Mouse (Mus musculus): ENCODE data around the gene H2-DMb1.
"Not testable (repeated sequence)": the region's sequence is repeated elsewhere in the genome, so short reads cannot be mapped to it uniquely, and the experiment has no call there.

The H2-DMb1 gene

DNA sequence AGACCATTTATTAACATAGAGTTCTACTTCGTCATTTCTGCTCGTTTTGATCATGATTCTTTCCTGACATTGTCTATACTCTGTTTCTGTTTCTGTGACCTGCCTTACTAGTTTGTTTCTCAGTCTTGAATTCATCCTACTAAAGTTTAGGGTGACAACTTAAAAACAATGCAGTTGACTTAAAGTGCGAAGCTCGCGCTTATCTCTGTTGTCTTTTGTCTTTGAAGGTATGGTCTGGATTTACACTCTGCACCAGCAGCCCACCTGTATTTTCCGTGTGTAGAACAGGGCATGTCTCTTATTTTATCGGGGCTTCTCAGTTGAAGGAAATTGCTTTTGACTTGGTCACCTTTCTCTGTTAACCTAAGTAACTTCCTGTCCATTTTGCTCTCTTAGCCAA is 29.8 kb upstream of the H2-DMb1 start:
- no peak for DNase-seq (ENCODE audit: low spot score)

DNA sequence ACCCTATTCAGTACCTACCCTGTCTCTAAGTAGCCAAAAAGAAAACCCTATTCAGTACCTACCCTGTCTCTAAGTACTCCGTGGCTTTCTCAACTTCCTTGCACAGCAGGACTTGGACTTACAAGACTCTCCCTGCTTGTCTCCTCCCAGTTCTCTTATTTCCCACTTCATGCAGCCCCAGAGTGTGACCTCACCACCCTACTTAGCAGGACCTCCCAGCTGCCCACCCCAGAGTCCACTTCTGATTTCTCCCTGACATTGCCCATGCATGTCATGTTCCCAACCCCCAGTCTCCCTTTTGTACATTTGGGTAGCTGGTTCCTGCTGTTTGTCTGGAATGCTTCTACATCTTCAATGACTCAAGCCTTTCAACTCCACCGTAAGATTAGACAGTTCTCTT is 29.4 kb upstream of the H2-DMb1 start:
- DNase-seq (ENCODE audit: low spot score), result peak; percentile 53

DNA sequence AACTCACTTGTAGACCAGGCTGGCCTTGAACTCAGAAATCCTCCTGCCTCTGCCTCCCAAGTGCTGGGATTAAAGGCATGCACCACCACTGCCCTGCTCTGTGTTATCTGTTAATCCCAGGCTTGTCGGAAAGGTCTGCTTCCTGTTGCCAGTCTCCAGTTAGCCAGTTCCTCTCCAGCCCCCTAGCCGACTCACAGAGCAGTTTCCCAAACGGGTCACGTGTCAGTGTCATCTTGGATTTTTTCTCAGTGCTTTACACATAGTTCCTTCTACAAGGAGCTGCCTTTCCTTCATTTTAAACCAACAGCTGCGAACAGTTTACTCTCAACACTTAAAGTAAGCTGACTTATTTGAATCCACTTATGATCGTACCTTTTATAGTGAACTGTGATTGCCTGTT is 28.2 kb upstream of the H2-DMb1 start:
- DNase-seq (ENCODE audit: low spot score), result no peak

DNA sequence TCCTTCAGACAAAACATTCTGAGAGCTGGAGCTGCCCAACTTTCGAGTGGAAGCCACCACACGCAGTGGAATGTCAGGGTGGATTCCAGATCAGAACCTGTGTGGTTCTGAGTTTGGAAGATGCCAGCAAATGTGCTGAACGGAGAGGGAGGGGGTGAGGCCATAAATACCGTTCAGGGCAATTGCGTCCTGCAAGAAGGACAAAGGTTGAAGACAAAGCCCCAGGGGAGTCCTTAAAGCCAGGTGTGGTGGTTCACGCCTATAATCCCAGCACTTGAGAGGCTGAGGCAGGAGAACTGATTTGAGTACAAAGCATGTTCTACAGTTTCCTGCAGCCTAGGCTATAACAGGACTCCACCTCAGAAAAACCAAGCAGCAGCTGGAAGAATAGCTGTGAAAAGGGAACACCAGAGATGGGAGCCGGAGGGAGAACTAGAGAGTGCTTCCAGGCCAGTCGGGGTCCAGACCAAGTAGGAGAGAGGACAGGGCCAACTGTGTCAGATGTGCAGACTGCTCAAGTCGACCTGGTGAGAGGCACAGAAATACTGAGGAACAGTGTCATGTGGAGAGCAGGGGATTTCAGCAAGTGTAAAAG is 25.9 kb upstream of the H2-DMb1 start:
- no peak for DNase-seq (ENCODE audit: low spot score)

DNA sequence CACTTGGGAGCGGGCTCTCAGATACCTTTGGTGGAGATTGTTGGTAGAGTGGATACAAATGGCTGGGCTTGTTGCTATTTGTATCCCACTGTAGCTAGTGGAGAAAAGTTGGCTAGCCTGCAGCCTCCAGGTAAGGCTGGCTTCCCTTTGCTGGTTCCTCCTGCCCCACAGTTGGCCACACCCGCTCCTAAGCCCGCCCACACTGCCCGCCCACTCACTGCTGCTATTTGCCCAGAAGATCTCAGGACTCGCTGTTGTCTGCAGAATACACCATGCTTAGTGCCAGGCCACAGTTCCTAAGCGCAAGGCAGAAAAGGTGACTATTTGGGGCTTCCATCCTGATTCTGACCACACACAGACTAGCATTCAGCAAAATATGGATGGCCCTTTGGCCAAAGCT is 25.4 kb upstream of the H2-DMb1 start:
- DNase-seq (ENCODE audit: low spot score), result peak; percentile 59

DNA sequence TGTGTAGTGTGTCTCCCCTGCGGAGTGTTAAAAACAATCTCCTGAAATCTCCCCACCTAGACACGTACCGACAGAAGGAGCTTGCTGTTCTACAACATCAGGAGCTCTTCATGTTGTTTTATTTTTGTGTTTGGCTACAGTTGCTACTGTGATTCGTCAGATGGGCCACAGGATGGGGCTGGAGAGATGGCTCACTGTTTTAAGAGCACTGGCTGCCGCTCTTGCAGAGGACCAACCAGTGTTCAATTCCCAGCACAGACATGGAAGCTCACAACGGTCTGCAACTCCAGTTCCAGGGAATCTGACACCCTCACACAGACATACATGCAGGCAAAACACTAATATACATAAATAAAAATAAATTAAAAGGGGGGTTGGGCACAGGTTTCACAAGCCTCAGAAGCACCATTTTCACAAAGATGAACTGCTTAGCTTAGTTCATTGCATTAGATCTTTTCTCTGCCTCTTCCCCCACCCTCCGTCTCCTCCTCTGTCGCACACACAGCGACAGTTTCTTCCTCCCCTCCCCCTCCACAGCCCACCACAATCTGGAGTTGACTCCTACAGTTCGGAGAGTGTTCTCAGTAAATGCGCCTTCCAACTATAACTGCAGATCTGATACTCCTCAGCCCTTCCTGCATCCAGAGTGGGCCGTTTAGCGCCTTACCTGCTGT is 24.5 kb upstream of the H2-DMb1 start:
- DNase-seq (ENCODE audit: low spot score), result no peak

DNA sequence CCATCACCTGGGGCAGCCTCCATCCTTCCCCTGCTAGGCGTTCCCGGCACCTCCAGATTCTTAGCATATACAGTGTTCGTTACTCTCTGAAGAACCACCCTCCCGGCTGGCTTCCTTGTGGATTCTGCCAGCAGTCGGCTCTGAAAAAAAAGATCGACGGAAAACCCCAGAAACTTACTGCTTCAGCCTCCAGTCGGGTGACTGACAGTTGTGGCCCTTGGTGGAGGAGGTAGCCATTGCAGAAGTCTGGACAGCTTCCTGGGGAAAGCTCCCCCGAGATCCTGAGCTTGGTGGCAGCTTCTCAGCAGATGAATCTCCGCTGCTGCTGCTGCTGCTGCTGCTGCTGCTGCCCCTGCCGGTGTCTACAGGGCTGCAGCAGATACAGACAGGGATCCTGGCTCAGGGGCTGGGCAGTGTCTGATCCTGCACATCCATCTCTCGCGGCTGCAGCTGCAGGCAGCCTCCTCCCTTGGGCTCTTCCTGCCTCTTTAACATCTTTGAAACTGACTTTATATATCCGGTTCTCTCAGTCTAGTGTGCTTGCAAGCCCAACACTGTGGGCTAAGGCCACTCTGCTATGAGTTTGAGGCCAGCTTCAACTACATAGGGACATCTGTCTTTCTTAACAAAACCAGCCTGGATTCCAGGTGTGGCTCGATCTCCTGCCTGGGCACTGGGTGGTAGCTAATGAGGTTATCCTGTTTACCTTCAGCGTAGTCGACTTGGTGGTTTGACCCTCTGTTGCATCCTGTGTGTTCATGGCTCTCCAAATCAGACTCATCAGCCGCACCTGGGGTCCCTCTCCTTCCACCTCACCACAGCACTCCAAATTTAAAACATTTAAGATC is 23.7 kb upstream of the H2-DMb1 start:
- no peak for DNase-seq (ENCODE audit: low spot score)

DNA sequence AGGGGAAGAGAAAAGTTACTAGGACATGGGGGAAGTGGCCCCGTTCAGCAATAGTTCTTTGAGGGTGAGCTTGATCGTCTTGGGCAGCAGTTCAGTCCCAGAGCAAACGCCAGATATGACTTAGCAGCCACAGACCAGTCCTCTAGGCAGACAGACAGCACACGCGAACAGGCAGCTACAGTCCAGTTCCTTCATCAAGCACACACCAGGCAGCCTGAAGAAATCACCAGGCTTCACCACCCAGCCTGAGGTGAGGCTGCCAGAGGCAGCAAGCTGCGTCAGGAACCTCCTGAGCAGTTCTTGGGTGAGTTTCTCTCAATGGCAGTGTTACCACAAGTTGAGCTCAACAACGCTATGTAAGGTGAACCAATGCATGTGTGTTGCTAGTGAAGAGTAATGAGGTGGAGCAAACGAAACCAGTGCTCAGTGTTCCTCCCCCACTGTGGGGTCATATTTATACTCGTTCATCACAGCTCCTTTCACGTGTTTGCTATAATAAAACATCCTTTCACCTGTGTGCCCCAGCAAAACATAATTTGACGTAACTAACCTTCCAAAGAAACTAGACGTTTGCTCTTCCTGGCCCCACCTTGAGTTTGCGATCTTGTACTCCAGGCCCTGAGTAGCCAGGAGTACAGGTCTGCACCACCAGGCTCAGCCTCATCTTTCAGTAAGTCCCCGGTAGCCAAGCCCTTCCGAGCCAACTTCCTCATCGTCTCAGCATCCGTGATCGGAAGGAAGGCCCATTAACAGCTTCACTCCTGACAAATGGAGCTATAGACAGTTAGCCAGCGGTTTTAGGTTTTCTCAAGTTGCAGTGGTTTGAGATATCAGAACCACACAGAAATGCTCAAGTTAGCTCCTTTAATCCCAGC is 22.6 kb upstream of the H2-DMb1 start:
- DNase-seq (ENCODE audit: low spot score), result no peak

DNA sequence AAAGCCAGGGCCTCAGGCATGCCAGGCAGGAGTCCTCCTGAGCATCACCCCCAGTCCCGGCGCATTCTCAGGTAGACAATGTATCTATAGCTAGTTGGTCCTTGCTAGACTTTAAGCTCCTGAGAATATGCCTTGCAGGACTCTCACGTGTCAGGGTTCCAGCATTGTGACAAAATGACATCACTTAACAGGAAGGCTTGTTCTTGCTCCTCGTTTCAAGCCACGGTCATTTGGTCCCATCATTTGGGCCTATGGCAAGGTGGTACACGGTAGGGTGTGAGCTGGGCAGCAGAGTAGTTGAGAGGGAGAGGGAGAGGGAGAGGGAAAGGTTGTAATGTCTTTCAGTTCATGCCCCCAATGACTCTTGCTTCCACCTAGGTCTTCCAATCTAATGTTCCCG is 21.0 kb upstream of the H2-DMb1 start:
- DNase-seq (ENCODE audit: low spot score), result no peak

DNA sequence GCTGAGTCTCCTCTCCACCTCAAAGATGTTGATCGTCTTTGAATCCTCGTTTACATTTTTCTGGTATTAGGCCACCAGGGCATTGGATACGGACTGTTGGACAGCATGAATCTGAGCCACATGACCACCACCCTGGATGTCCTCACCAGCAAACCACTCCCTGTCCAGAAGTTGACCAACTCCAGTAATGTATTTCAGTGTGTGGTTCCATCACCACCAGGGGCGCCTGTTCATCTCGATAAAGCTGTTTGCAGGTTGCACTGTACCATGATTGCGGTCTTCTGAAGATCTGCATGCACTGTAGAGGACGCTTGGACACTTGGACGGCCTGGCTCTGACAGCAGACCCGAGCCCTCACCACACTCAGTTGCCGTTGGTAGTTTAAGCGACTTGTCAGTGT is 19.6 kb upstream of the H2-DMb1 start:
- DNase-seq (ENCODE audit: low spot score), result no peak

DNA sequence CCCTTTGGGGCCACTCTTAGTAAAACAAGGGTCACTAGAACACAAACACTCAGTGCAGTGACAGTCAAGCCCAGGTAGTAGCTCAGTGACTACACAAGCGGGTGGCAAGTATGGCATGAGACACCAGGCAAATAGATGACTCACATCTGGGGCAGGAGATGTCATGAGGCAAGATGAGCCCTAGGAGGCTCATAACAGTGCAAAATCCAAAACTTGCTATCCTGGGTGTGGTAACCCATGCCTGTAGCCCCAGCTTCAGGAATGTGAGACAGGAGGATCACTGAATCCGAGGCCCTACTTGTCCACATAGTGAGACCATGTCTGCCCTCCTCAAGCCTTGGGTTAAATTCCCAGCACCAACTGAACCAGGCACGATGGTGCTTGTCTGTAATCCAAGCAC is 18.4 kb upstream of the H2-DMb1 start:
- no peak for DNase-seq (ENCODE audit: low spot score)

DNA sequence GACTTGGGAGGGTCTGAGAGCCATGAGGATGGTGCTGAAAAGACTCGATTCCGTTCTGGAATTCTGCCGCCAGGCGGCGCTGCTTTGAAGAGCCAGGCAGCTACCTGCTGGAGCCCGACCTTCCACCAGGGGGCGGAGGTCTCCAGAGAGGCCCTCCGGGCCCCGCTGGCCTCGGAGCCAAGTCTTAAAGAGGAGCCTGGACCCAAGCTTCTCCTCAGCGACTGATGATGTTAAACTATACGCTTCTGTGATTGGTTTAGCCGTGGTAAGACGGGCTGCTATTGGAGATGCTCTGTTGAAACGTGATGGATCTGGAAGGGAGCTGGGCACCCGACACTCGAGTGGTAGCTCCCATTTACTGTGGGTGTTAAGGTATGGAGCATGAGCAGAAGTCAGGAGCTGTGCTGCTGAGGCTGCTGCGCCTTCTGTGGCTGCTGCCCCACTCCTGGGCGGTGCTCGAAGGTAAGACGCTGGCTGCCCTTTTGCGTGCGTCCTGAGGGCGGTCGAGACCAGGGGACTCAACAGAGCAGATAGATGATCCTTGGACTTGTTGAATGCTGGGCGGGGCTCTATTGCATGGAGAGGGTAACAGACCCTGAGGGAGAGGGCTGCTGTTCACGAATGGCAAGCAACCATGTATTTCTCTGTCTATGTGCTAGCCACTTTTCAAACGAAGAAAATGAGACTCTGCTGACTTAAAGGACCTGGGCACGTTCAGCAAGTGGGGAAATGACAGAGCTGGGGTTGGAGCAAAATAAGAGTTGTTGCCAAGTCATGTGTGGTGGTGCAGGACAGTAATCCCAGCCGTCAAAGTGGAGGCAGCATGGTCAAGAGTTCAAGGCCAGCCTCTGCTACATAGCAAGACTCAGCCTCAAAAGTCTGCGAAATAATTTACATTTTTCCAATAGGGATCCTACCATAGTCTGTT is 17.3 kb upstream of the H2-DMb1 start:
- DNase-seq (ENCODE audit: low spot score), result peak; percentile 99

DNA sequence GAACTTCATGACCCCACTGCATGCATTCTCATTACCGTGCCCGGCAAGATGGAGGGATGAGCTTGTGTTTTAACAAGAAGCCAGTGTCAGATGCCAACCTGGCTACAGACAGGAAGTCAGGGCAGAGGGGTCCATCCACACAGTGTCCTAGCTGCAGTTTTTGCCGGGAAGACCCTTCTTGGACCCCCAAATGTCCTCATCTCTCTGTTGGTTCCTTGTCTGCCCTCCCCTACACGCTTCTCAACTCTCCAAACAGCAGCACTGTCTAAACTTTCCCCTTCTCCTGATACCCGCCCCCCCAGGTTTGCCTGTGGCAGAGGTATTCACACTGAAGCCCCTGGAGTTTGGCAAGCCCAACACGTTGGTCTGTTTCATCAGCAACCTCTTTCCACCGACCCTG is 15.3 kb upstream of the H2-DMb1 start:
- no peak for DNase-seq (ENCODE audit: low spot score)

DNA sequence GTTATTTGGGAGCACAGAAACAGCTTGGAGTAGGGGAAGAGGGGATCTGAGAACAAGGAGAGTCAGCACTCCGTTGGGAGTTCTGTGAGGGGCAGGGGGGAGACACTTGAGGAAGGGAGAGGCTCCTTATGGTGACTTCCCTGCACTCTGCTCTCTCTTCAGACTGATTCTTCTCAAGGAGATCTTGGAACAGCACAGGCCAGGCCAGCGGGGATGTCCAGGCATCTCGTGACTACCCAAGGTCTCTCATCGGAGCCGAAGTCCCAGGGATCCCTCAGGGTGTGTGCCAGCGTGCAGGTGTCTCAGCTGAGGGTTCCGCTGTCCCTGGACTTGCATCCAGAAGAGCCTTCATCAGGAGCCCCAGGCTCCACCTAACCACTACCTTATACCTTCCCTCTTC is 14.2 kb upstream of the H2-DMb1 start:
- DNase-seq (ENCODE audit: low spot score), result no peak

DNA sequence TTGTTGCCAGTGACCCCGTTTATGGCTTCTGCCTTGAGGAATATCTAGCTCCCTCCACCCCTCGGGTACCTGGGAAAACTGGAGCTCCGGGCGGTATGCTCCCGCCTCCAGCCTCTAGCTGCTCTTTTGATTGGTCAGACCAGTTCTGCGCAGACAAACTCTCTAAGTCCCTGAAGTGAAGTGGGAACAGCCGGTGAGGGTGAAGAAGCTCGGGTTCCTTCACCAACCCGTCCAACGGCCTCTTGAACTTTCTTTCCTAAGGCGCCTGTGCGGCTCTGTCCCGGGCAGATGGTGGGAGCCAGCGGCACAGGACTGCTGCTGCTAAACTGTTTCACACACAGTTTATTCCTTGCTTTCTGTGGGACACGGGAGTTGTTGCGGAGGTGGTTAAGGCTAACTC is 13.5 kb upstream of the H2-DMb1 start:
- DNase-seq (ENCODE audit: low spot score), result no peak

DNA sequence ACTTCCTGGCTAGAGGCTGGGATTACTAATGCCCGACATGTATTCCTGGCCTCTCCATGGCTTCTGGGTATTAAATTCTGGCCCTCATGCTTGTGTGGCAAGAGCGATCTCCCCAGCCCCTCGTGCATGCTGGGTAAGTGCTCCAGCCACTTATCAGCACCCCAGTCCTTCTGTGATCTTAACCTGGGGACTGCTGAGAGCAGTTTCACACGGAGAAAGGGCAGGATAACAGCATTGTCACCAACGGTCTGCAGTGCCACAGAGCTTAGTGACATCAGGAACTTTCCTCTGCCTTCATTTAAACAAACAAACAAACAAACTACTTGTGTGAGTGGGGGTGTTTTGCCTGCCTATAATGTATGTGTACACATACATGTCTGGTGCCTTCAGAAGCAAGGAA is 12.6 kb upstream of the H2-DMb1 start:
- no peak for DNase-seq (ENCODE audit: low spot score)

DNA sequence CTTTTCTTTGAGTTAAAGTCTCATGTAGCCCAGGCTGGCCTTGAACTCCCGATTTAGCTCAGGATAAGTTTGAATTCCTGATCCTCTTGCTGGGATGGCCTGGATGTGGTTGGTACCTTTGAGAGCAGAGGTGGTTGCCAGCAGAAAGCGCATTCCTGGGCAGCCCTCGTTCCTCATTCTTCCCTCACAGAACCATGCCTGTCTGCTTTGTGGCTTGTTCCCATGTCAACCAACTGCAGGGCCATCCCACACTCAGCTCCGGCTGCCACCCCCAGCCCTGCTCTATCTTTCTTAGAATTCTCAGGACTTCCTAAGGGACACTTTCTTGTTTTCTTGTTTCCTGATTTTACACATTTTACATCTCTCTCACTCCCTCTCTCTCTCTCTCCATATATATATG is 11.4 kb upstream of the H2-DMb1 start:
- no peak for DNase-seq (ENCODE audit: low spot score)

DNA sequence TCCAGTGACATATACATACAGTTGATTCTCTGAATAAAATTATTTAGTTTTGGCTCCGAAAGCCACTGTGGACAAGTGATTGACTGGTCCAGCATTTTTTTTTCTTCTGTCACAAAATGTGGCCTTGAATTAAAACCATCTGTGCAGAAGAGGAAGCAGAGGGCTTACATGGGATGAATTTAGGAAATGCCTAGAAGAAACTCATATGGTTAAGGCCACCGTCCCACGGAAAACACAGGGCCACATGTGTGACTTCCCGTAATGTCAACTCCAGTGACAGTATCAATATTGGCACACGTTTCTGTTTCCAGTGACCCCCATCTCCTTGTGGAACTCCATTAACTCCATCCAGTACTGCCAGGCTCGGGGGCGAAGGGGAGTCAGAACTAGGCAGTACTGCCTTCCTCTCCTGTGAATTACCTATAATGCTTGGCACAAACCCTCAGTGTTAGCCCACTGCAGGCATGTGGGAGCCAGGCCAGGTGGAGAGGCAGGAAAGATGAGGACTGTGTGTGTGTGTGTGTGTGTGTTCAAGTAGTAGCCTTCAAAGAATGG is 10.3 kb upstream of the H2-DMb1 start:
- no peak for DNase-seq (ENCODE audit: low spot score)

DNA sequence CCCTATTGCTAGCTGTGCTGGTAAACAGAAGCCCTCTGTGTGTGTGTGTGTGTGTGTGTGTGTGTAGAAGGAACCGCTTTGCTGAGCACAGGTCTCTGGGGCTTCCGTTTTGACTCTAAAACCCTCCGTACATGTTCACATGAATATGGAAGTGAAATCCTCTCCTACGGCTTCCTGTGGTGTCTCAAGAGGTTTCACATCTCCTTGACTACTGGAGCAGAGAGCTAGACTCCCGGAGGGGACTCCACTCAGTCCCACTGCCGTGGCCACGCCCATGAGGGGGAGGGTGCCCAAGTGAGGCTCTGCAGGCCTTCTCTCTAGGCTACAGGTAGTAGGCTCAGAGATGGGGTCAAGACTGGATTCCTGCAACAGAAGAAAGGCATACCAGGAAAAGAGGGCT is 9.8 kb upstream of the H2-DMb1 start, which contains the start of gene H2-DMb2:
TSS of gene H2-DMb2 (plus strand) at position 275 of the 400 bp plus-strand sequence.
- DNase-seq (ENCODE audit: low spot score), result no peak

DNA sequence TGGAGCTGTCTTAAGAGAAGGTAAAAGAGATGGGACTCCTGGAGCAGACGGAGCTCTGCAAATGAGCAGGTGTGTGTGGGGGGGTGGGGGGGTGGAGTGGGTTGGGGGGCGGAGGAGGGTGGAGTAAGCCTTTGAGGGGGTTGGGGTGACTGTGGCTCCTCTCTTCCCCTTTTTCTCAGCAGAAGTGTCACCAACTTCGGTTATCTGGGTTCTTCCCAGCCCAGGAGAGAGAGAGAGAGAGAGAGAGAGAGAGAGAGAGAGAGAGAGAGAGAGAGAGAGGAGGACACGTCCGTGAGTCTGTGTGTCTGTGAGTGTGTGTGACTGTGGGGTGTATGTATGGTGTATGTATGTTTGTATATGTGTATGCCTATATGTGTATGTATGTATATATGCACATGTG is 9.4 kb upstream of the H2-DMb1 start:
- no peak for DNase-seq (ENCODE audit: low spot score)

DNA sequence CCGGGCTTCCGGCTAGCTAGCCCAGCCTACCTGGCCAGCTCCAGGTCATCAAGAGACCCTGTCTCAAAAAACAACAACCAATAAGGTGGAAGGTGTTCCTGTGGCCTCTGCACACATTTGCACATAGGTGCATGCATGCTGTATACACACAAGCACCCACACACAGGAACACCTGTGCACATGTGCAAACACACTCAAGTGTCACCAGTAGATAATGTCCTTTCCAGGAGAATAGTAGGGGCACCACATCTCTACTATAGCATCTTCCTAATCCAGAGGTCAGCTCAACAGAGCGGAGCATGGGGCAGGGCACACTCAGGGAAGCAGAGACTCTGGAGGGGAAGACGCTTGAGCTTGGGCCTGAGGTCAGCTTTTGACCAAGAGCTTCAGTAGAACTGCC is 8.7 kb upstream of the H2-DMb1 start:
- not testable (repeated sequence) for DNase-seq (ENCODE audit: low spot score)

Measured in adipocyte (in vitro differentiated cells).